Mouse (Mus musculus): ENCODE data around the gene S1pr2. TPM values are rescaled to one million over a fixed set of nuclear protein-coding genes. Genes with fewer than 3 reads are reported as not detected.
A peak's percentile ranks its signal among the peaks of the same experiment; 100 is the strongest.

Gene S1pr2
- polyA plus RNA-seq, 1 experiment from 2014 or later = 24.4 TPM

GRCm38 (mm10) chr9:20943911-20944310 is 32.7 kb downstream of the S1pr2 start:
- H3K9ac ChIP-seq (ENCODE audit: low read depth, low read length) = peak overlapping the region; percentile 13; the same call in 1 of the 2 replicates
- no peak overlapping the region for H3K27ac ChIP-seq (ENCODE audit: low read length)

DNA sequence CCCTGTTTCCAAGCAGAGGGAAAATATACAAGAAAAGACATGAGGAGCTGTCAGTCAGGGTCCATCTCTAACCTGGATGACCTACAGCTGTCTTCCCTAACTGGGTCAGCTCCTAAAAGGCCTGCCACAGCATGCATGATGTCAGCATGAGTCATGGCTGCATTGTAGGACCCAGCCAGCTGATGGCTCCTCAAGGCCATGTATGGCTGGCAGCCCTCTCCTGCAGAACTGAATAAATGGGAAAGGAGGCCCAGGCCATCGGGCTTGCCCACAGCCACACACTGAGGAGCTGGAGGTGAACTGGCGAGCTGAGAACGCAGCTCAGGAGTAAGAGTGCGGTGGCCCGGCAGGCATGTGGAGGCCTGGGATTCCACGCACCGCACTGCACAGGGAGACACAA is 33.2 kb downstream of the S1pr2 start:
- WGBS = 90% methylated on average over 7 of the region's 7 CpGs
- Histone ChIP-seq H3K27ac (ENCODE audit: low read length) (no peak overlapping the region), H3K9me3 (ENCODE audit: control insufficient read depth, low read length) (no peaks in the 10 kb centered on the region), H3K9ac (ENCODE audit: low read depth, low read length) (no peak overlapping the region), H3K36me3 (ENCODE audit: control insufficient read depth, insufficient read depth, low read length) (peaks cover 12% of the 10 kb centered on the region; the same call in 1 of the 2 replicates), H3K27me3 (replicated peaks; ENCODE audit: control insufficient read depth, insufficient read depth, low read length) (no peaks in the 10 kb centered on the region), H3K4me2 (ENCODE audit: low read depth, low read length) (no peak overlapping the region), H3K4me1 (ENCODE audit: control insufficient read depth, insufficient read depth, low read length) (peaks cover 26% of the 10 kb centered on the region), H3K4me3 (ENCODE audit: low read length) (no peak overlapping the region)
- peak; percentile 16; the same call in 1 of the 2 replicates for ATAC-seq

More at GRCm38 (mm10) chr9:20943911-20944310, 32.7 kb downstream of the S1pr2 start:
- H3K4me3 ChIP-seq (ENCODE audit: low read length) = no peak overlapping the region
- no peaks in the 10 kb centered on the region for H3K9me3 ChIP-seq (ENCODE audit: control insufficient read depth, low read length)
- peaks cover 26% of the 10 kb centered on the region for H3K4me1 ChIP-seq (ENCODE audit: control insufficient read depth, insufficient read depth, low read length)
- peak; percentile 54 for ATAC-seq
- H3K36me3 ChIP-seq (ENCODE audit: control insufficient read depth, insufficient read depth, low read length) = 0 out of 2 replicates have a peak, but pooled peaks cover 10% of the 10 kb centered on the region
- no peaks in the 10 kb centered on the region for H3K27me3 ChIP-seq (replicated peaks; ENCODE audit: control insufficient read depth, insufficient read depth, low read length)
- no peak overlapping the region for H3K4me2 ChIP-seq (ENCODE audit: low read depth, low read length)
- WGBS = 15% methylated on average over 2 of the region's 2 CpGs

GRCm38 (mm10) chr9:20923258-20923657 is 53.3 kb downstream of the S1pr2 start:
- no peak for ATAC-seq
- Histone ChIP-seq H3K27ac (ENCODE audit: low read length) (no peak overlapping the region), H3K9me3 (ENCODE audit: control insufficient read depth, low read length) (no peaks in the 10 kb centered on the region), H3K4me2 (ENCODE audit: low read depth, low read length) (no peak overlapping the region), H3K4me3 (ENCODE audit: low read length) (no peak overlapping the region), H3K36me3 (ENCODE audit: control insufficient read depth, insufficient read depth, low read length) (peaks cover 36% of the 10 kb centered on the region), H3K9ac (ENCODE audit: low read depth, low read length) (no peak overlapping the region), H3K27me3 (replicated peaks; ENCODE audit: control insufficient read depth, insufficient read depth, low read length) (no peaks in the 10 kb centered on the region), H3K4me1 (ENCODE audit: control insufficient read depth, insufficient read depth, low read length) (no peaks in the 10 kb centered on the region)
- WGBS = 89% methylated on average over 3 of the region's 3 CpGs

GRCm38 (mm10) chr9:20916160-20916559 is 60.4 kb downstream of the S1pr2 start:
- H3K4me2 ChIP-seq (ENCODE audit: low read depth, low read length) = no peak overlapping the region
- no peak overlapping the region for H3K9ac ChIP-seq (ENCODE audit: low read depth, low read length)
- WGBS = 81% methylated on average over 4 of the region's 4 CpGs
- H3K27me3 ChIP-seq (replicated peaks; ENCODE audit: control insufficient read depth, insufficient read depth, low read length) = no peaks in the 10 kb centered on the region
- no peak for ATAC-seq
- H3K36me3 ChIP-seq (ENCODE audit: control insufficient read depth, insufficient read depth, low read length) = peaks cover 54% of the 10 kb centered on the region
- no peaks in the 10 kb centered on the region for H3K4me1 ChIP-seq (ENCODE audit: control insufficient read depth, insufficient read depth, low read length)
- H3K4me3 ChIP-seq (ENCODE audit: low read length) = no peak overlapping the region
- H3K27ac ChIP-seq (ENCODE audit: low read length) = no peak overlapping the region
- H3K9me3 ChIP-seq (ENCODE audit: control insufficient read depth, low read length) = no peaks in the 10 kb centered on the region

Small RNA genes lying within 50 kb of the gene (microRNA-seq; reads per million reads assigned to microRNA genes)
- 0.68 reads per million for gene Mir7081

Other genes starting within 250 kb of the S1pr2 start
- 6.7 and 7.8 TPM in 2 replicates for gene Olfm2, start 230.4 kb downstream of the S1pr2 start, polyA plus RNA-seq (2015; fragmentation: Nextera tagmentation; extraction: Ambion mirVana)
- 1.8 and 2.4 TPM in 2 replicates for gene Col5a3, start 161.7 kb downstream of the S1pr2 start, polyA plus RNA-seq (2015; fragmentation: Nextera tagmentation; extraction: Ambion mirVana)
- not detected in 2 replicates for gene Rdh8, start 158.3 kb downstream of the S1pr2 start, polyA plus RNA-seq (2015; fragmentation: Nextera tagmentation; extraction: Ambion mirVana)
- 16.2 and 18.3 TPM in 2 replicates for gene A230050P20Rik, start 108.1 kb downstream of the S1pr2 start, polyA plus RNA-seq (2015; fragmentation: Nextera tagmentation; extraction: Ambion mirVana)
- 10.7 and 11.2 TPM in 2 replicates for gene Angptl6, start 97.1 kb downstream of the S1pr2 start, polyA plus RNA-seq (2015; fragmentation: Nextera tagmentation; extraction: Ambion mirVana)
- 79.5 and 97.6 TPM in 2 replicates for gene Ppan, start 88.6 kb downstream of the S1pr2 start, polyA plus RNA-seq (2015; fragmentation: Nextera tagmentation; extraction: Ambion mirVana)
- gene Eif3g, start 78.2 kb downstream of the S1pr2 start, polyA plus RNA-seq (2015; fragmentation: Nextera tagmentation; extraction: Ambion mirVana) = 261 and 297 TPM in 2 replicates
- 56.3 and 56.9 TPM in 2 replicates for gene Dnmt1, start 16.9 kb downstream of the S1pr2 start, polyA plus RNA-seq (2015; fragmentation: Nextera tagmentation; extraction: Ambion mirVana)
- 165 and 181 TPM in 2 replicates for gene Mrpl4, start 26.0 kb upstream of the S1pr2 start, polyA plus RNA-seq (2015; fragmentation: Nextera tagmentation; extraction: Ambion mirVana)
- 12.7 and 13.7 TPM in 2 replicates for gene Icam1, start 39.2 kb upstream of the S1pr2 start, polyA plus RNA-seq (2015; fragmentation: Nextera tagmentation; extraction: Ambion mirVana)
- gene Icam4, start 52.6 kb upstream of the S1pr2 start, polyA plus RNA-seq (2015; fragmentation: Nextera tagmentation; extraction: Ambion mirVana) = 1.8 and 5.4 TPM in 2 replicates
- 0.09 and 0.10 TPM in 2 replicates for gene Icam5, start 55.3 kb upstream of the S1pr2 start, polyA plus RNA-seq (2015; fragmentation: Nextera tagmentation; extraction: Ambion mirVana)
- 0.51 and 1.3 TPM in 2 replicates for gene Zglp1, start 90.3 kb upstream of the S1pr2 start, polyA plus RNA-seq (2015; fragmentation: Nextera tagmentation; extraction: Ambion mirVana)
- gene Gm49373, start 96.3 kb upstream of the S1pr2 start, polyA plus RNA-seq (2015; fragmentation: Nextera tagmentation; extraction: Ambion mirVana) = 0.44 and 0.55 TPM in 2 replicates
- gene Fdx1l, start 96.8 kb upstream of the S1pr2 start, polyA plus RNA-seq (2015; fragmentation: Nextera tagmentation; extraction: Ambion mirVana) = 63.3 and 69.8 TPM in 2 replicates
- 2.5 and 2.9 TPM in 2 replicates for gene Gm38431, start 115.2 kb upstream of the S1pr2 start, polyA plus RNA-seq (2015; fragmentation: Nextera tagmentation; extraction: Ambion mirVana)
- 57.7 and 64.7 TPM in 2 replicates for gene Raver1, start 115.2 kb upstream of the S1pr2 start, polyA plus RNA-seq (2015; fragmentation: Nextera tagmentation; extraction: Ambion mirVana)
- 17.0 and 18.1 TPM in 2 replicates for gene Tyk2, start 154.5 kb upstream of the S1pr2 start, polyA plus RNA-seq (2015; fragmentation: Nextera tagmentation; extraction: Ambion mirVana)
- 247 and 261 TPM in 2 replicates for gene Cdc37, start 173.2 kb upstream of the S1pr2 start, polyA plus RNA-seq (2015; fragmentation: Nextera tagmentation; extraction: Ambion mirVana)
- gene Pde4a, start 188.9 kb upstream of the S1pr2 start, polyA plus RNA-seq (2015; fragmentation: Nextera tagmentation; extraction: Ambion mirVana) = 6.2 and 7.8 TPM in 2 replicates

All from intestine, embryonic 16.5 days (tissue).